Mouse (Mus musculus) liver, embryonic 12.5 days (tissue): ENCODE results near the gene Acaca. TPM values are rescaled to one million over a fixed set of nuclear protein-coding genes. Genes with fewer than 3 reads are reported as not detected.

Experiments used
- ATAC-seq: fragments of 200-750 bp; cut with Nextera tagmentation; 2 replicates; pipeline ENCODE4 v1.8.0; 2017; ENCODE audit warnings: moderate number of reproducible peaks, mild to moderate bottlenecking, moderate library complexity
- H3K27ac ChIP-seq: fragments of 300-500 bp; sonication (generic); 2 replicates; pipeline ENCODE4 v1.5.1; 2016; ENCODE audit warnings: mild to moderate bottlenecking
- H3K27me3 ChIP-seq: fragments of 300-500 bp; sonication (generic); replicated peaks from 2 replicates; pipeline ENCODE4 v1.6.1; 2016; ENCODE audit warnings: mild to moderate bottlenecking, moderate library complexity
- H3K36me3 ChIP-seq: fragments of 300-500 bp; sonication (generic); 2 replicates; pipeline ENCODE4 v1.6.1; 2016; ENCODE audit warnings: mild to moderate bottlenecking, moderate library complexity
- H3K4me1 ChIP-seq: fragments of 300-500 bp; sonication (generic); 2 replicates; pipeline ENCODE4 v1.6.1; 2016
- H3K4me2 ChIP-seq: fragments of 300-500 bp; sonication (generic); 2 replicates; pipeline ENCODE4 v1.6.1; 2016; ENCODE audit warnings: mild to moderate bottlenecking, moderate library complexity
- H3K4me3 ChIP-seq: fragments of 300-500 bp; sonication (generic); 2 replicates; pipeline ENCODE4 v1.5.1; 2016; ENCODE audit warnings: mild to moderate bottlenecking, moderate library complexity
- H3K9ac ChIP-seq: fragments of 300-500 bp; sonication (generic); 2 replicates; pipeline ENCODE4 v1.6.1; 2016; ENCODE audit warnings: mild to moderate bottlenecking, moderate library complexity
- H3K9me3 ChIP-seq: fragments of 300-500 bp; sonication (generic); replicated peaks from 2 replicates; pipeline ENCODE4 v1.6.1; 2016; ENCODE audit warnings: mild to moderate bottlenecking, moderate library complexity
- WGBS: fragments of 180-500 bp; shearing (Covaris S2); methylation state at CpG from one replicate; pipeline ENCODE4 v1.1.7; 2016; ENCODE audit not compliant: insufficient replicate concordance; 5-methylcytosine and 5-hydroxymethylcytosine counted together
- polyA plus RNA-seq: library from polyadenylated mRNA; unstranded; fragments of >200 nt; fragmentation: Nextera tagmentation; extraction: Ambion mirVana; gene quantifications from 2 replicates; pipeline ENCODE4 v1.2.1, GENCODE M21; 2016

Gene Acaca
- polyA plus RNA-seq = 11.8 and 12.6 TPM in 2 replicates

DNA sequence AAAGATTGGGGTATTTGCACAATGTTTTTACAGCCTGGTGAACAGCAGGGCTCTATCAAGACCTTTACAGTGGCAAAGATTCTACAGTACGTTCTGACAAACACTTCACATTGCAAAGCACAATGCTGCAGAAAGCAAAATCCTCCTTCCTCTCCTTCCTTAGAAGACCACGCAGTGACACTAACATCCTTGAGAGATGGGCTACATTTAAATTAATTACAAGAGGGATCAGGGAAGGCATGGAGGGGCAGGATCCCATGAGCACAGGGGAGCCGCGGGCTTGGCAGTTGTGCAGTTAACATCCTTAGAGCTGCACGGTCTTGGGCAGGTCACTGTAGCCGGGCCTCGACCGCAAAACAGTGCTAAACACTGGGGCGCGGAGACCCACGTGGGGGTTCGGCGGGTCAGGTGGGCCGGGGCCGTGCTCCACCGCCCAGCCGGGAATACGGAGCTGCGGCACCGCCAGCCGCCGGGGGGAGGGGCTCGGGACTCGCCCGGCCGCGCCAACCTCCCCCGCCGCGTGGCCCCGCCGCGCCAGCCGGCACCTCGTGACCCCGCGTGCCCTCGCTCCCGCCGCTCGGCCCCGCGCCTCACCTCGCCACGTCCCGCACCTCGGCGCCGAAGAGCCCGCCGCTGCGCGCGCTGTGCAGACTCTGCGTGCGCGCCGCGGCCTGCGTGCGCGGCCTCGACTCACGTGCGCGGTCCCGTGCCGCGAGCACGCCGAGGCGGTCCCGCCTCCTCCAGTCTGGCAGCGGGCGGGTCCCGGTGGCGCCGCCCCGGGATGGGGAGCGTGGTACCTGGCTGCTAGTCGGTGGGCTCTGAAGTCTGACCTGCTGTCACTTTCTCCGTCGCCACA lies at the start of gene Acaca, which contains the start of gene Tada2a:
Gene Acaca (plus strand): TSS at position 730 of the 856 bp plus-strand sequence.
Gene Tada2a (minus strand): TSS at position 658 of the 856 bp plus-strand sequence.
- peak within 1 kb of the TSS; percentile 89 for H3K9ac ChIP-seq
- WGBS = under 1% methylated on average over 69 of the region's 83 CpGs
- ATAC-seq = peak; percentile 90
- peaks cover 13% of the 10 kb centered on the region; the same call in 1 of the 2 replicates for H3K27me3 ChIP-seq
- peak within 1 kb of the TSS; percentile 72 for H3K27ac ChIP-seq
- H3K36me3 ChIP-seq = peaks cover 34% of the 10 kb centered on the region
- peak within 1 kb of the TSS; percentile 91 for H3K4me2 ChIP-seq
- H3K9me3 ChIP-seq = no peaks in the 10 kb centered on the region
- peak within 1 kb of the TSS; percentile 85 for H3K4me3 ChIP-seq
- peaks cover 17% of the 10 kb centered on the region for H3K4me1 ChIP-seq

DNA sequence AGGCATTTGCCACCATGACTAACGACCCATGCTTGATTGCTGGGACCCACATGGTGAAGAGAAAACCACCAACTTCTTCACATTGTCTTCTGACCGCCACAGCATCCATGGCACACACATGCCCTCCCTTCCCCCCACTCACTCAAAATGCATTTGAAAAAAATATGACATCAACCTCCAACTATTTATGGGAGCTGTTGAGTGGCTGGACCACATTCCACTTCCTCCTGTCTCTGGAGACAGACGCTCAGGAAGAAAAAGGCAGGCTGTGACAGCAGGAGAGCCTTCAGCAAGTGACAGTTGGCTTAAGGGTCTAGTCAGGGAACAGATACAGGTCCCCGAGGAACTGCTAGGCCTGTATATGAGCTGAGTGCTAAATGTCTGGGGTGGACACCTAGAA lies 49.6 kb upstream of the Acaca start:
- Histone ChIP-seq H3K9me3 (no peaks in the 10 kb centered on the region), H3K27me3 (no peaks in the 10 kb centered on the region), H3K4me3 (no peak overlapping the region), H3K36me3 (peaks cover 56% of the 10 kb centered on the region), H3K9ac (no peak overlapping the region), H3K27ac (no peak overlapping the region), H3K4me1 (no peaks in the 10 kb centered on the region), H3K4me2 (no peak overlapping the region)
- 66% methylated on average over 4 of the region's 4 CpGs for WGBS
- ATAC-seq = no peak

DNA sequence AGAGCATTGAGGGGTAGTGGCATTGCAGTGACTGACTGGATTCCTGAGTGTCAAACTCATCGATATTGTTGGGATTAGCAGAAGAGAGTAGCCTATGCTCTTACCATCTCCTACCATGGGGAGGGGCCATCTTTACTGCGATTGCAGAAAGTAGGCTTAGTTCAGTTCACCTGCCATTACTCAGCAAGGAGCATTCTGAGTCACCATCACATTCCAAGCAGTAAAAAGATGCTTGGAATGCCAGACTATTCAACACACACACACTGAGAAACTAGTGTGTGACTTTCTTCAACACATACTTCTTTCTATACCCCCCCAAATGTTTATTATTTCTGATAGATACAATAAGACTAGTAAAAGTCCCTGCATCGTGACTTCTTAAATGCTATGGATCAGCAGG lies 49.1 kb upstream of the Acaca start:
- 82% methylated on average over 3 of the region's 3 CpGs for WGBS
- Histone ChIP-seq H3K9me3 (no peaks in the 10 kb centered on the region), H3K9ac (no peak overlapping the region), H3K27me3 (no peaks in the 10 kb centered on the region), H3K4me3 (no peak overlapping the region), H3K27ac (no peak overlapping the region), H3K4me1 (no peaks in the 10 kb centered on the region), H3K4me2 (no peak overlapping the region), H3K36me3 (peaks cover 57% of the 10 kb centered on the region)
- no peak for ATAC-seq

DNA sequence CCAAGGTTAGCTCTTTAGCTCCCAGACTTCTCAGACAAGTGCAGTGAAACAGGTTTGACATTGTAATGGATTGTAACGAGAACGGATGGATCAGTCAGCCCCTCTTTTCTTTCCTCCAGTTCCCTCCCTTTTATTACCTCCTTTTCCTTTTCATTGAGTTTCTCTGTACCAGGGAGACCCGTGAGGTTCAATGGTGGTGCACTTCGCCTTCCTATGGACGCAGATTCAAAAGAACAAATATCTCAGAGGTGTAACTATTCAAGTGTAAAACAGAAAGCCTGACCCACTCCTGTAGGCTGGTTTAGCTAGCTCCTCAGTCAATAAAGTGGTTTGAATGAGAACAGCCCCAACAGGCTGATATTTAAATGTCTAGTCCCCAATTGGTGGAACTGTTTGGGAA lies 47.6 kb upstream of the Acaca start:
- Histone ChIP-seq H3K27ac (no peak overlapping the region), H3K9ac (no peak overlapping the region), H3K27me3 (no peaks in the 10 kb centered on the region), H3K9me3 (no peaks in the 10 kb centered on the region), H3K36me3 (peaks cover 69% of the 10 kb centered on the region), H3K4me3 (no peak overlapping the region), H3K4me2 (no peak overlapping the region), H3K4me1 (no peaks in the 10 kb centered on the region)
- ATAC-seq = no peak
- WGBS = 82% methylated on average over 5 of the region's 5 CpGs

DNA sequence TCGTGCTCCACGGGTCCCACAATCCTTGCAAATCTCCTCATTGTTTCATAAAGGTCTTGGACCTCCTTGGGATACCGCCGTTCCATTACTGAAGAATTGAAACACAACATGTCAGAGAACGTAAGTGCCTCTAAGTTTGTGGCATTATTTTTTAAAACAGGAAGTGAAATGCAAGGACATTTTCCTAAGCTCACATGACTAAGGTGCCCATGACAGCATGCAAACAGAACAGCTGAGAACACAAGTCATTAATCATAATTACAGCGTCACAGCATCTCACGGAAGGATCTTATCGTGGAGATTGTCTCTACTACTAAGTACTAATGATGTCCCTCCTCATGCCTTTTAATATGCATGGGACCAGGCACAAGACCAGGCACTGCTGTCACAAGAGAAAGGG lies 38.9 kb upstream of the Acaca start:
- no peaks in the 10 kb centered on the region for H3K9me3 ChIP-seq
- no peak overlapping the region for H3K4me2 ChIP-seq
- no peaks in the 10 kb centered on the region for H3K4me1 ChIP-seq
- ATAC-seq = no peak
- 85% methylated on average over 8 of the region's 8 CpGs for WGBS
- H3K9ac ChIP-seq = no peak overlapping the region
- H3K27ac ChIP-seq = no peak overlapping the region
- no peaks in the 10 kb centered on the region for H3K27me3 ChIP-seq
- no peak overlapping the region for H3K4me3 ChIP-seq
- H3K36me3 ChIP-seq = peaks cover 84% of the 10 kb centered on the region

DNA sequence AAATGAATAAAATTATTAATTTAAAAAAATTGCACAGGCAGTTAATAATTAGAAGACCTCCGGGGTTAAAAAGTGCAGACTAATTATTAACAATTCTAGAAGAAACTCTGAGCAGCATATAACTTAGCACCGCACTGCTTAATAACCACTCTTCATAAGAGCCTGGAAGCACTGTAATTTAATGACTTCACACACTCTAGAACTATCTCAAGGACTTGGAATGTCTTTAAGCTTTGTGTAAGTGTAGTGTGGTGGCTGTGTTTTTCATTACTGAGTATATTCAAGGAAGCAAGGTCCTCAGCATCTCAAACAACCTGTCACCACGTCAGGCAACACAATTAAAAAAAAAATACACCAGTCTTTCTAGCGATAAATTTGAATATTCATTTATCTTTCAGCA lies 34.4 kb upstream of the Acaca start:
- Histone ChIP-seq H3K4me3 (no peak overlapping the region), H3K36me3 (peaks cover 83% of the 10 kb centered on the region), H3K4me1 (no peaks in the 10 kb centered on the region), H3K9me3 (no peaks in the 10 kb centered on the region), H3K4me2 (no peak overlapping the region), H3K27ac (no peak overlapping the region), H3K9ac (no peak overlapping the region), H3K27me3 (no peaks in the 10 kb centered on the region)
- ATAC-seq = no peak
- 68% methylated on average over 4 of the region's 4 CpGs for WGBS

DNA sequence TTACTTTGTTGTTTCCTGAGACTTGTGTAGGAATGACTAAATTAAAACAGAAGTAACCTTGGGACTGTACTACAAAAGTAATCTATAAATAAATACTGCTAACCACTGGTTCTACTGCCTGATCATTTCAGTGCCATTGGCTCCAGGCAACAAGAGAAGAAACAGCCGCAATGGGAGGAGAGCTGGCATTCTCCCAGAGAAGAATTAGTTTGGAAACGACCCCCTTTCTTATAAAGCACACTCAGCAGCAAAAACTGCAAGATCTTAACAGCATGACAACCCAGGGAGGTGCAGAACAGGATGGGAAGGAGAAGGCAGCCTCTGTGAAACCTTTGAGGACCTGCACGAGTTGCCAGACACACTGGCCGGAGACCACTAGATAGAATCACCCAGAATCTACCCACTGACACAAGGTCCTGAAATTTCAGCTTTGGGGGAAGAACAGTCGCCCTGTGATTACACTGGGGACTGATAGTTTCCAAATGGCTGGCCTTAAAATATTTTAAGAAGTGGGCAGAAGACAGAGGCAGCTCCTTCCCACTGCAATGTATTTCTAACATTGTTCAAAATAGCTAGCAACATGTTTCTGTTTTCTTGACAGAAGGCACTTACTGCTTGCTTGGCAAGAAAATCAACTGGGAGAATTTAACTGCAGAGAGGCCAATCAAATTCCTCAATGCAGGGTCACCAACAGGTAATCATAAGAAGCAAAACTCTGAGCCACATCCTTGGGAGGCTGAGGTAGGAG lies 32.0 kb upstream of the Acaca start:
- Histone ChIP-seq H3K9me3 (no peaks in the 10 kb centered on the region), H3K4me2 (no peak overlapping the region), H3K36me3 (peaks cover 81% of the 10 kb centered on the region), H3K4me1 (no peaks in the 10 kb centered on the region), H3K27me3 (no peaks in the 10 kb centered on the region), H3K9ac (no peak overlapping the region), H3K27ac (no peak overlapping the region), H3K4me3 (no peak overlapping the region)
- whole genome bisulfite sequencing = 72% methylated on average over 5 of the region's 5 CpGs
- no peak for ATAC-seq

DNA sequence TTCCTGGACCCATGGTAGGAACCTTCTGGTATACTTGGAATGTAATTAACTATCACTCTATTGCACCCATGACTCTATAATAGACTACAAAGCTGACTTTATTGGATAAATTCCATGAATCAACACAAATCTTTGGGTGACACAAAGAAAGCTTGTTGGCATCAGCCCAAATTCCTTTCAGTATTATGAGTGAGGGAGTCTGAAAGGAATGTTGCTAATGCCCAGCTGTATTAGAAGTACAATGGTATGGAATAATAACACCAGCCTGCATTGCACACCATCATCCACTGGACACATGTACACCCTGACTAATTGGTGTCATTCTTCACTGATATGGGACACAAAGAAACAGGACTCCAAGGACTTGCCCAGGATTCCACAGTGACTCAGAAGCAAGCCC lies 28.3 kb upstream of the Acaca start:
- Histone ChIP-seq H3K27ac (no peak overlapping the region), H3K27me3 (no peaks in the 10 kb centered on the region), H3K9ac (no peak overlapping the region), H3K4me3 (no peak overlapping the region), H3K9me3 (no peaks in the 10 kb centered on the region), H3K4me1 (no peaks in the 10 kb centered on the region), H3K36me3 (peaks cover 93% of the 10 kb centered on the region), H3K4me2 (no peak overlapping the region)
- no peak for ATAC-seq

DNA sequence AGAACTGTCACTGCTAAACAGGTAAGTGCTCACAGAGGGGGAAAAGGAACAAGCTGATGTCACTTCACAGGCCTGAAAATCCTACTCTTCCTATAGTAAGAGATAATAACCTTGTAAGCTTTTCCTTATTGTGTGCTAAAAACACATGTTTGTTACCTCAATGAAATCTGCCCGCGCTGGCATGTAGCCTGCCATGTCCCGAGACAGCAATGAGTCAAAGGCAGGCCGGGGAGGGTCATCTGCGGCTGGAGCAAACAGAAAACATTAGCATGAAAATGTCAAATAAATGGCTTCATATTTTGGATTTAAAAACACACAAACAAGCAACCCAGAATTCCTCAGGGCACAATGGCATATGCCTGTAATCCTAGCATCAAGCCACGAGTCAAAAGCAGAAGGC lies 25.4 kb upstream of the Acaca start:
- no peak overlapping the region for H3K27ac ChIP-seq
- H3K36me3 ChIP-seq = peaks cover 96% of the 10 kb centered on the region
- H3K9me3 ChIP-seq = no peaks in the 10 kb centered on the region
- no peak for ATAC-seq
- H3K9ac ChIP-seq = no peak overlapping the region
- H3K4me2 ChIP-seq = no peak overlapping the region
- 89% methylated on average over 6 of the region's 6 CpGs for WGBS
- H3K27me3 ChIP-seq = no peaks in the 10 kb centered on the region
- H3K4me3 ChIP-seq = no peak overlapping the region
- no peaks in the 10 kb centered on the region for H3K4me1 ChIP-seq

DNA sequence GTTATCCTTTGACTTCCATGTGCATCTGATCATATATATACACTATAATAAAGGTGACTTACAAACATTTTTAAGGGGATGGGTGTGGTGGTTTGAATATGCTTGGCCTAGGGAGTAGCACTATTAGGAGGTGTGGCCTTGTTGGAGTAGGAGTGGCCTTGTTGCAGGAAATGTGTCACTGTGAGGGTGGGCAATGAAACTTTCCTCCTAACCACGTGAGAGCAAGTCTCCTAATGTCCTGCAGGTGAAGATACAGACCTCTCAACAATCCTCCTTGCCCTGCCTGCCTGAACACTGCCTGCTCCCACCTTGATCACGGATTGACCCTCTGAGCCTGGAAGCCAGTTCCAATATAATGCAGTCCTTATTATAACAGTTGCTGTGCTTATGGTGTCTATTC lies 22.3 kb upstream of the Acaca start:
- ATAC-seq = no peak
- Histone ChIP-seq H3K9me3 (no peaks in the 10 kb centered on the region), H3K27ac (no peak overlapping the region), H3K4me3 (no peak overlapping the region), H3K9ac (no peak overlapping the region), H3K4me2 (no peak overlapping the region), H3K36me3 (peaks cover 91% of the 10 kb centered on the region), H3K27me3 (no peaks in the 10 kb centered on the region), H3K4me1 (no peaks in the 10 kb centered on the region)
- 53% methylated on average over 2 of the region's 2 CpGs for WGBS

DNA sequence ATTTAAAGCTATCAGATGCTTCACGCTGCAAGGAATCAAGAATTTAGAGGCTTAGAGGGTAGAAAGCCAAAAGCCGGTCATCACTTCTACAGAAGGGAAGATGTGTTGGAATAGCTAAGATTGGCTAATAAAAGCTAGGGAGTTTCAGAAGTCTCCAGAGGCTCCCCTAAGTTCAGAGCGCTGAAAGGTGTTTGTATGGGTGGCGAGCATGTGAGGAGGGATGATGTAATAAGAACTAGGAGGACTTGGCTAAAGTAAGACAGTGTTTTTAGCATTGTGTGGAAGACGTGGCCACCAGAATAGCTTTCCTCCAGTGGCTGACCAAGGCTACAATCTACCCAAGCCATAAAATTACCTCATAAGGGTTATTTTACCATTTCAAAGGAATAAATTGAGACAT lies 15.8 kb upstream of the Acaca start:
- H3K27ac ChIP-seq = no peak overlapping the region
- H3K4me3 ChIP-seq = no peak overlapping the region
- H3K9me3 ChIP-seq = no peaks in the 10 kb centered on the region
- H3K36me3 ChIP-seq = peaks cover 76% of the 10 kb centered on the region
- no peaks in the 10 kb centered on the region for H3K4me1 ChIP-seq
- ATAC-seq = no peak
- no peaks in the 10 kb centered on the region for H3K27me3 ChIP-seq
- no peak overlapping the region for H3K4me2 ChIP-seq
- H3K9ac ChIP-seq = no peak overlapping the region
- 78% methylated on average over 5 of the region's 5 CpGs for WGBS

DNA sequence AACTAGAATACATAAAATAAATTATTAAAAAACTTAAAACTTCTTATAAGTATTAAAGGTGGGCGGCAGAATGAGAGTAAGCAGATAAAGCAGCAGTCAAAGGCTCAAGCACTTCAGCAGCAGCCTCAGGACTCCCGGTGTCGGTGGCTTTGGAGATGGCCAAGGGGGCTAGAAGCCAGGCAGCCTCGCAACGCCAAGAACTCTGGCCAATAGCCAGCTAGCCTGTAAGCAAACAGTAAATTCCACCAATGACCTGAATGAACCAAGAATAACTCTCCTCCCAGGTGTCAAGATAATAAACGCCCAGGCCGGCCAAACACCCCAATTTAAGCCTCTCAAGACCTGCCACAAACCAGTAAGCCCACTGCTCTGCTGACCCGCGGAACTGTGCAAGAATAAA lies 13.8 kb upstream of the Acaca start:
- Histone ChIP-seq H3K4me2 (no peak overlapping the region), H3K4me1 (peaks cover under 1% of the 10 kb centered on the region), H3K9me3 (no peaks in the 10 kb centered on the region), H3K27me3 (no peaks in the 10 kb centered on the region), H3K27ac (no peak overlapping the region), H3K4me3 (no peak overlapping the region), H3K36me3 (peaks cover 79% of the 10 kb centered on the region), H3K9ac (no peak overlapping the region)
- WGBS = 82% methylated on average over 9 of the region's 9 CpGs
- no peak for ATAC-seq
